Mouse (Mus musculus): ENCODE data around the gene Pitx2.

Pitx2 gene

DNA sequence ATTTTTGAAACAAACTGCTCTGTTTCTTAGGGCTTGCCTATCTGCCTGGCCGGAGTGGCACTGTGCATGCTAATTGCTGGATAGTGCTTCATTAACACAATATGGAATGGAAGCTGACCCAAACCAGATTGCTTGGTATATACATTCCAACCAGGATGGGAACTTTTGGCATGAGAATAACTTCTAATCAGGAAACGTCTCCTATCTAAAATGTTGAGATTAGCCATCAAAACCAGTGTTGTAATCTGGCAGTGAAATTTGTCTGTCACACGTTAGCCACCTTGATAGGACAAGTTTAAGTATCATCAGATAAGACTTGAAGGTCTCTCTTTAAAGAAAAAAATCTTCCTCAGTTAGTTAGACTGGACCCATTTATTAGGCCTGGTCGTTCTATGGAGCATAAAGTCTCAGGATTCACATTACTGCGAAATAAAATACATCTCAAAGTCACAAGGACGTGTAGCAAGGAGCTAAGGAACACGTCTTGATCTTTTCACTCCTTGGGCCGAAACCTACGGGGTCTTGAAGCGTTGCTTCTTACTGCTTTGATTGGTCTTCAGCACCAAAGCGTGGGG, 2.1 kb downstream of the Pitx2 start:
- DNase-seq (ENCODE audit: low read depth, low spot score) = no peak

DNA sequence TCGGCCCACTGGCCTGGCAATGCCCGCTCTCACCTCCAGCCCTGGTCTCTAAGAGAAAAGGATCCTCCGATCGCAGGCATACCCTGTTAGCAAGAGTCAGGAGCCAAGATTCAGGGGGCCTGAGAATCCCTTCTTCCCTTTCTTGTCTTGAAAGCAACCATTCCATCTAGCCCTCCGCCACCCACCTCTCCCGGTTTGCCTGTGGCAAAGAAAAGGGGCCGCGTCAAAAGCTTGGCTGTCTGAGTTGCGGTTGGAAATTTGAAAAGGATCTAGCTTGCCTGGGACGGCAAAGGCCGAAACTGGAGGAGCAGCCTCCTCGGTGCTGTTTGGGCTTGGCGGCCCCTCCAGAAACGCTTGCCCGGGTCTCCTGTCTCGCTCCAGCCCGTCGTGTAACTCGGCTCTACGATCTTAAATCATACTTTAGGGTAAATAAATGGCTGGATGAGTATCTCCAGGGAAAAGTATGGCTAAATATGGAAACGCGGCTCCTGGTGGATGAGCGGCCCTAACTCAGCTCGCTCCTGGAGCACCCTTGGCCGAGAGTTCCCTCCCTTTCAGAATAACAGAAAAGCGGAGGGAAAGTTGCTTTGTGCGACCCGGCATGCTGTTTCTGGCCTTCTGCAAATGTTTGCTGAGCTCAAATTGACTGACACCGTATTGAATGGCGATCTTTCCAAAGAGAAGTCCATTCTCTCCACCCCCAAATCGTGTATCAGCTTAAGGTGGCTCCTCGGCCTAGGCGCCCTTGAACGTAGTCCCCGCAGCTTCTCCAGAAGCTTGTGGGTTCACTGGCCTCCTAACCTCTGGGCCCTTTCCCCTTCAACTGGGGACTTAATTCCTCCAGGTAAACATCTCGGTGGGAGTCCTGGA, 3.4 kb downstream of the Pitx2 start:
- no peak for DNase-seq (ENCODE audit: low read depth, low spot score)

DNA sequence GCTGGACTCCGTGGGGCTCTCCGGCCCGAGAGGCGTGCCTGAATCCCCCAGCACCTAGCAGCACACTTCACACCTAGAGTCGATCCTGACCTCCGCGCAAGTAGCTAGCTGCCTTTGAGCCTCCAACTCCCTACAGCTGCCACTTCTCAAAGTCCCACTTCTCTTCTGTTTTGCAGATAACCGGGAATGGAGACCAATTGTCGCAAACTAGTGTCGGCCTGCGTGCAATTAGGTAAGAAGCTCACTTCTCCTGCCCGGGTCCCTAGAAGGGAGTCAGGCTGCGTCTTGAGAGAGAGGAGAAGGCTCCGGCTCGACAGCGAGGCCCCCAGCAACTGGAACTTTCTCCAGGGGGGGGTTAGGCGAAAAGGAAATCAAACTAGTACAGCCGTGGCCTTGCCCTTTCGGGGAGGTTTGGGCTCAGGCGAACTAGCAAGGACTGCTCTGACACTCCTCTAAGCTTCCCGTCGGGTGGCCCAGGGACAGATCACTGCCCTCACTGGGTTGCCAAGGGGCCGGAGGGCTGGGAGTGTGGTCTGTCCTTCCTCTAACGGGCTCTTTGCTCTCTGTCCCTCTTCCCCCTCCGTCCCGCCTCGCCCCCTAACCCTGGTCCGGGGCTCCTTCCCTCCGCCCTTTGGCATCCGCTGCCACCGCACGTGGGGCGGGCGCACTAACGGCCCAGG, 4.2 kb downstream of the Pitx2 start:
- DNase-seq (ENCODE audit: low read depth, low spot score) = no peak

DNA sequence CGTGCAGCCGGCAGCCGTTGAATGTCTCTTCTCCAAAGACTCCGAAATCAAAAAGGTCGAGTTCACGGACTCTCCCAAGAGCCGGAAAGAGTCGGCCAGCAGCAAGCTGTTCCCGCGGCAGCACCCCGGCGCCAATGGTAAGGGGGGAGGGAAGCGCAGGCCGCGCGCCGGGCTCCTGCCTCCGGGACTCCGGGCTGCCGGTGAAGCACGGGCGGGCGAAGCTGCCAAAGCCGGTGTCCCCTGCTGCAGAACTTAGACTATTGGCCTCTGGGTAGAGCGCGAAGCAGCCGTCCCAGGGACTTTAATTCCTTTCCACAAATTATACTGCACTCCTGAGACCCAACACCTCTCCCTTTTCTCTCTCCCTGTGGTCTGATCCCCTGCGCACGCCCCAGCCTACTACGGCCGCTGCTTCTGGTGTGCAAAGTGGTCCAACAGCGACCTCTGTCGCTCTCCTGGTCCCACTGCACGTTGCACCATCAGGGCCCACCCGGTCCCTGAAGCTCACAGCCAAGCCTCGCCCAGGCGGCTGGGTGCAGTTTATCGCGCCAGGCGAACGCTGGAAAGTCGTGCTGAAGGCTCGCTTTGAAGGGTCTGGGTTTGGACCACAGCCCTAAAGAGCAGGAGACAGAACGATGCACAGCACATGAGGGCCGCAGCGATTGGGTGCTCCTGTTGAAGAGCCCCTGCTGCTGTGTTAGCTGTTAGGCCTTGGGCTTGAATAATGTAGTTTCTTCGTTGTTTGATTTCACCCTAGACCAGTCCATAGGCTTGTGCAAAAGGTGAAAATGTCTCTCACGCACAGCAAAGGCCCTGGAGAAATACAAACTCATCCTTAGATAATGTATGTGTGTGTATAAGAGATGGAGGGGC, 5.0 kb downstream of the Pitx2 start:
- no peak for DNase-seq (ENCODE audit: low read depth, low spot score)

DNA sequence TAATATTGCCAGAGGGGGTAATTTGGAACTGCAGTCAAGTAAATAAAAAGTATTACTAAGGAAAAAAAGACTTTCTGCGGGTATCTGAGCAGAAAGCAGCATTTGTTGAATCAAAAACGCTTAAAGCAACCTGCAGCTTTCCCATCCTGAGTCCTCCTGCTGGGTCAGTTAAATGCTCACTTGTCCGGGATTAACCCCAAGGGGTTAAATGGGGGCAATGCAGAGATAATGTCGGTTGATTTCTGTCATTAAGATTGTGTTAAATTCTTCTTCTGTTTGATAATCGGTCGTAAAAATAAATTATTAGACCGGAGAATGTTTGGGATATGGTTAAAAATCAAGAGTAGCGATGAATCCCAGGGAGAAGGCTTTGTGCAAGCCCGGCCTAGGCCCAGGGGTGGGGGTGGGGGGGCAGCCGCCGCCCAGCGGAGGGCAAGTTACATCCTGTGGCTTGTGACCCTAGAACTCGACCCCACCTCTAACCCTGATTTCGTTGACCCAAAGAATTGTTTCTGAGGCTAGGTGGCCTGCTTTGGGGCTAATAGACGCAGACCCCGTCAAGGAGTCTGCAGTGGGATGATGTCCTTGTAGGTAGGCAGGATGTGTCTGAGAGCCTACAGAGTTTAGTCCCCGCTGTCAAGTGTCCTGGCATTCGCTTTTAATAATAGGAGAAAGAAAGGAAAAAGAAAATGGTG, 6.0 kb downstream of the Pitx2 start:
- no peak for DNase-seq (ENCODE audit: low read depth, low spot score)

DNA sequence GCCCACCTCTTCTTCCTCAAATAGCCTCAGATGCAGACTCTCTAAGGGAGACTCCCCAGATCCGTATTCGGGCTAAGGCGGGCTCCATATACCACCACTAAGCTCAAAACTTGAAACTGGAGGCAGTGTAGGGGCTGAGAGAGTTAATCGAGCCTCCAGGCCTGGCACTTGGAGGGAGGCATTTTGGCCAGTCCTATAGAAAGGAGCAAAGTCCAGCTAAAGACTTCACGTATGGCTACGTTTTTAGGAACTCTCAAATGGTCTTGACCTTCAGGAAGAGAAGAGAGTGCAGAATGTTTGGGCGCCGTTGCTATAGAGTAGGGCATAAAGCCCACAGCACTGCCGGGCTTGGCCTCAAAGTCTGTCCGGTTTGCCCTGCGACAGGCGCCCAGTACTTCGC, 7.1 kb downstream of the Pitx2 start:
- no peak for DNase-seq (ENCODE audit: low read depth, low spot score)

DNA sequence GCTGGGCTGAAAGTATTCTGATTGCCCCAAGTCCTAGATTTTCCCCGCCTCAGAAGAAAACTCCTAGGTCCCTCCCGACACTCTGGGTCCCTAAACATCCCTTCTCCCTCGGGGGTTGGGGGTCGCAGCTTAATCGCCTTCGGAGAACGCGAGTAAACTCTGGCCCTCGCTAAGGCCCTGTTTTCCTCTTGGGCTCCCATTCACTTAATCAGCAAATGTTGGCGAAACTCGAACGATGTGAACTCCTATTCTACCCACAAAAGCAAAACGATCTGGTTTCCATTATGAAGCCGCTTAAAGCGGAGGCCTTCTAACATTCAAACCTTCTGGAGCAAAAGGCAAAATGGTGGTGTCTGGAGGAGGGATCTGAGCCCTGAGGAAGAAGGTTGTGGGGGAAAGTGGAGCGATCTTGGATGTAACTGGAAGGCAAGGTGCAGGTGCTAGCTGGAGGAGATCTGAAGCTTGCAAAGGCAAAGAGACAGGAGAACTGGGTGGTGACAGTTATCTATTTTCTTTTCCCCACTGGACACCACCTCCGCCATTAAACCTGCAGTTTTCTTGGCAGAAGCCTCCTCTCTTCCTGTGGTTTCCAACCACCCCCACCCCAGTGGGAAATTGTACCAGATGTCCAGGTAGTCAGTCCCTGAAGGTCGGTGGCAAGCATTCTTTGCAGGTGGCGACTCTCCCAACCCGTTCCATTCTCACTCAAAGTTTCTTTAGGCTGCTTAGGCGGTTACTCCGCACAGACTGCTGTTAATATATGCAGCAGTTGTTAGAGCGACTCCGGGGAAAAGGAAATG, 7.8 kb downstream of the Pitx2 start:
- DNase-seq (ENCODE audit: low read depth, low spot score) = no peak

DNA sequence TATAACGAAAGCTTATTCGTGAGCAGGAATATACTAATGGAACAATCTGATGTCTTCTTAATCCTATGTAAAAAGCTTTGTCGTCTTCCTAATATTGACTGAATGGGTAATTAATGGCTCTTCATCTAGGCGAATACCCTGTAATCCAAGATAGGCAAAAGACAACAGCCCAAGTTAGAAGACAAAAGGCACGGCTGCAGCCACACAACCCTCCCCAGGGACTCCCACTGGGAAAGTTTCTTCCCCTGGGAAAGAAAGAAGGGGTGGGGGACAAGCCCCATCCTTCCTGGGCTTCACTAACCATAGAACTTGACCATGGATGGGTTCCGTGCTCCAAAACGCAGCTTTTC, 8.3 kb downstream of the Pitx2 start:
- DNase-seq (ENCODE audit: low read depth, low spot score) = no peak

DNA sequence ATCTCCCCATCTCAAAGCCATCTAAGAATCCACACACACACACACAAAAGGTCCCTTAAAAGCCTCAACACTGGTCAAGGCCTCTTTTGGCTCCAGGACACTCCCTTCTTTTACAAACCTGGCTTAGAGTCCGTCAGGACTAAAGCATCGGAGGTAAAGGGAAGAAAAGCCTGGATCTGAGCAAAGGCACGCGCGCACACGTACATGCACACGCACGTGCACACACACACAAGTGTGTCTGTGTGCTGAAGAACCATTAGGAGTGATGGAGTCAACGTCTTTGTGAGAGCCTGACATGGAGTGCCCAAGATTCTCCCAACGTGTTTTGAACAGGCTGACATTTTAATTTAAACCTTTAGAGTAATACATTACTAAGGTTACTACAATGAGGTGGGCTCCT, 8.7 kb downstream of the Pitx2 start:
- DNase-seq (ENCODE audit: low read depth, low spot score) = no peak

DNA sequence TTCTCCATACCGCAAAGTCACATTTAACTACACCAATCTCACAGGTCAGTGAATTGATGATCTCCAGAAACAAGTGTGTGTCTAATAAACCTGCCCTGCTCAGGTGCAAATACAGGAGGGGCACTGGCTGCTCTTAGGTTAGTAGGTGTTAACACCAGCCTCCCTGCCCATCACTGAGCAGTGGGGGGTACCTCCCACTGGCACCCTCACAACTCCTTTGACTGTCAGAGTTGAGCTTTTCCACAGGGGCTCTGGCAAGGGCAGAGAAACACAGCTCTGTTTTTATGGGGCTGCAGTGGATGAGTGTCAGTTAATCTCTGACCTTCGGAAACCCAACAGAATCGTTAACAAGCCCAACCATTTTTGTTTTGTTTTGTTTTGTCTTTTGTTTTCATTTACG, 9.6 kb downstream of the Pitx2 start:
- no peak for DNase-seq (ENCODE audit: low read depth, low spot score)

DNA sequence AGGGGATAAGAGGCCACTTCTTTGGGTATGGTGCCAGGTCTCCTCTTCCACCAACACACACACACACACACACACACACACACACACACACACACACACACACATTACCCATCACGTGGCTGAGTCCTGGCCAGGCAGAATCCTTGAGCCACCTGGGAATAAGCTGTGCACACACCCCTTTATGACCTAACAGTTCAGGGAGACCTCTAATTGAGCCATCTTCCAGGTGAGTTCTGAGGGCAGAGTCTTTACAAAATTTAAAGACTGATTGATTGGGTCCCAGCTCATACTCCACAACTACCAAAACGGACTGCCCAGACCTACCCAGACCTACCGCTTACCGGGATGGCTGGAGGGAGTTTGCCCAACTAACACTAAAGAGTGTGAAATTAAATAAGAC, 10.1 kb downstream of the Pitx2 start:
- DNase-seq (ENCODE audit: low read depth, low spot score) = no peak

DNA sequence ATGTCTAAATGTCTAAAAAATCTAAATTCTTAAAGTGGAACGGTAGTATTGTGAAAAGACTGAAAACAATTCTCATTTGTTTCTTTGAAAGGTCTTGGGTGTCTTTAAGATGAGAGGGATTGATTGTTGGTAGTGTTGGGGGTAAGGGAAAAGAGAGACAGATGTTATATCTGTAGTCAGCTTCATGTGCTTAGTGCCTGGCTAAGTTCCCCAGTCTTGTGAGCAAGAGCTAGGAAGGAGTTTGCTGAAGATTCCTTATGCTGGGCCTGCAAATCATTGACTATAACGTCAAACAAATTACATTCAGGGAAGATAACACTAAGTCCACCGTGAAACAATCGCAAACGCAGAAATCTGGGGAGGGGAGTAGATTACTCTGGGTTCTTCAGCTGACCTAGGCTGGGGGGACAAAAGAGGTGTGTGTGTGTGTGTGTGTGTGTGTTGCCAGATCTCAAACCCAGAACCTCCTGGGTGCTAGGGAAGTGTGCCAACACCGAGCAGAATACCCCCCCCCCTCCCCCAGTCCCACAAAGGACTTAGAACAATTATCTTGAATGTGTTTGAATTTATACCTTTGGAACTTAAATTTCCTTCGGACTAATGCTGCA, 12.5 kb downstream of the Pitx2 start:
- DNase-seq (ENCODE audit: low read depth, low spot score) = no peak

DNA sequence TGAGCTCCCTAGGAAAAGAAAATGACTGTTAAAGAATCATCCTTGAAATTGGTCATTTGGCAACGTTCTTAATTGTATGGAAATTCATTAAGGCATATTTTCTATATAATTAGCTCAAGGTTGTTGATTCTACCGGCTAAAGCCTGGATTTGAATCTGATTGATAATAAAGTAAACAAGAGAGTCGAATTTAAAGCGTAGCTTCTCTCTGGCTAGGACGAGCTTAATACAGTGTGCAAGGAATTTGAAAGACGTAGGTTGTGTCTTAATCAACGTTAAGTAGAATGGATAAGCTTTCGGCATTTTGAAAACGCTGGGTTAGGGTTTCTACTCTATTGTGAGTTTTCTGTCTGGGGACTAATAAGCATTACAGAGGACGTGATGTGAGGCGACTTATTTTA, 13.1 kb downstream of the Pitx2 start:
- DNase-seq (ENCODE audit: low read depth, low spot score) = no peak

DNA sequence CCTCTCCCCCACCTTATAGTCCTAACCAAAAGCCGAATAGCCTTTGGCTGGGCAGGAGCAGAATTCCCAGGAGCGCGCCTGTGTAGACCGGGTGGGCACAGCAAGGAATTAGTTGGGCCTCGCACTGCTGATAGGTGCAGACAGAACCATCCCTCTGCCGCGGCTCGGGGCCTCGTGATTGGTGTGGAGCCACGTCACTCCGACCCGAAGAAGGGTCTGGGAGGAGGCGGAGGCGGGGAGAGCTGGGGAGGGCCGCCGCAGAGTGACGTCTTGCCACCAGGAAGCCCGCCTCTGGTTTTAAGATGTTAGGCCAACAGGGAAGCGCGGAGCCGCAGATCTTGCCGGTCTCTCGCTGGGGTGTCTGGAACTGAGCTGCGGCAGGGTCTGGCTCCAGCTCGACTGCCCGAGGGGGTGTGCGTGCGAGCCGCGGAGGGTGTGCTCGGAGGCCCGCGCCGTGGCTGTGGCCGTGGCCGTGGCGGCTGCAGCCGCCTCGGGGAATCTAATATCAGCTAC, 14.0 kb downstream of the Pitx2 start:
- no peak for DNase-seq (ENCODE audit: low read depth, low spot score)

DNA sequence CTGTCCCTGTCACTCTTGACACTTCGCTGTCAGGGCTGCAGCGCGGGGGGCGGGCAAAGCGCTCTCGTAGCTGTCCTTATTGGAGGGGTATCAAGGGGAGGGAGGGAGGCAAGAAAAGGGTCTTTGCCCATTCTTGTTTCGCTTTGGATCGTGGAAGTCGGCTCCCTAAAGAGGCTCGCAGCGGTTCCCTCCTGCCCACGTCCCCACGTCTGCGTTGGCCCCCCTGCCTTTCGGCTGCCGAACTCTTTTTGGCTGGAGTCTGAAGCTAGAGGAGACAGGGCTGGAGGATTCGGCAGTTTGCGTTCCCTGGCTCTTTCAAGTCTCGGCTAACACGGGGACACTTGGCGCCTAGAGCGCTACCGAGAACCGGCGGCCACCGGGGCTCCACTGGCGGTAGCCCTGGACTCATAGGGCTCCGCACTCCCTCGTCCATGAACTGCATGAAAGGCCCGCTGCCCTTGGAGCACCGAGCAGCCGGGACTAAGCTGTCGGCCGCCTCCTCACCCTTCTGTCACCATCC, 14.5 kb downstream of the Pitx2 start:
- no peak for DNase-seq (ENCODE audit: low read depth, low spot score)

DNA sequence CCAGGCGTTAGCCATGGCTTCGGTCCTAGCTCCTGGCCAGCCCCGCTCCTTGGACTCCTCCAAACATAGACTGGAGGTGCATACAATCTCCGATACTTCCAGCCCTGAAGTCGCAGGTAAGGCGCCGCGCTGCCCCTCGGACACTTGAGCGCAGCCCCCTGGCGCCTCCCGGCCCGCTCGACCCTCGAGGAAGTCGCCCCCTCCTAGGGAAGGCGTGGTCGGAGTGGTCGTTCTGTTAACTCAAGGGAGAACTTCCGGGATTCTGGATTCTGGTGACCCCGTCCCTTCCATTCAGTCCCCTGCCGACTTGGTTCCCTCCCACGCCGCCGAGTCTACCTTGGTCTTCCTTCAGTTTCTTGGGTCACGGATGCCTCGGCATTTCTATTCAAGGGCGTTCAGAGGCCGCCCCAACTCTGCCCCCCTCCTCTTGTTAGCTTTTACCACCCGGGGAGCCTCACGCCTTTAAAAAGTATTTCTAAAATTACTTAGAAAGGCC, 15.0 kb downstream of the Pitx2 start:
- no peak for DNase-seq (ENCODE audit: low read depth, low spot score)

DNA sequence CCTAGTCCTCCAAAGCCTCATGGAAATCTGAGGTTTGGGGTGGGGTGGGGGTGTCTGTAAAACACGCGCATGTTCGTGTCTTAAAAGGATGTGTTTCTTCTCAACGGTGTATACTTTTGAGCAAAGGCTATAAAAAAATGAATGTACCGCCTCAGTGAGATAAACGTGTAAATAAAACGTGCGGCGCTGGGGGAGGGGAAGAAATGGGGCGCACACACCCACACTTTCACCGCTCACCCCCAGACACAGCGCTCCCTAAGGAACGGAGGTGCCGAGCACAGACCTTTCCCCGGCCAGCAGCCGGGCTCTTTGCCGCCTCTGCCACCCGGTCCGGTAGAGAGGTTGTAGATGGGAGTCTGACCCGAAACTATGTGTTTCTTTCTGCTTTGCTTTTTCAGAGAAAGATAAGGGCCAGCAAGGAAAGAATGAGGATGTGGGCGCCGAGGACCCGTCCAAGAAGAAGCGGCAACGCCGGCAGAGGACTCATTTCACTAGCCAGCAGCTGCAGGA, 15.6 kb downstream of the Pitx2 start:
- no peak for DNase-seq (ENCODE audit: low read depth, low spot score)

DNA sequence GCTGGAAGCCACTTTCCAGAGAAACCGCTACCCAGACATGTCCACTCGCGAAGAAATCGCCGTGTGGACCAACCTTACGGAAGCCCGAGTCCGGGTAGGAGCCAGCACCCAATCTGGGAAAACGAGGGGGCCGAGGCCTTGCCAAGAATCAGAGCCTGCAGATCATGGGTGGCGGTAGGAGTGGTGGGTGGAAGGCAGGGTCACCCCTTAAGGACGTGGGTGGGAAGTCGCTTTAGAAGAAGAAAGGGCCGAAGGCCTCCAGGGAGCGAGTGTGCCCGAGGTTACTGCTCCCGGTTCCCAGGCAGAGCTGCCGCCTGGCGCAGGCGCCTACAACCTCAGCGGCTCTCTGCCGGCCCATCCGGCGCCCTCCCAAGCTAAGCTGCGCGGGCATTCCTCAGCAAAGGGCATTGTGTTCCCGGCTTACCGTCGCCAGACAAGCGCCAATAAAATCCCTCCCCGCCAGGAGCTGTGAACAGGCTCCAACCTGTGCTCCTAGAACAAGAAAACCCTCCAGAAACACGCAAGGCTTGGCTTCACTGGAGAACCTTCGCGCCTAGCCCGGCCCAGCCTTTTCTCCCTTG, 16.2 kb downstream of the Pitx2 start:
- DNase-seq (ENCODE audit: low read depth, low spot score) = no peak

DNA sequence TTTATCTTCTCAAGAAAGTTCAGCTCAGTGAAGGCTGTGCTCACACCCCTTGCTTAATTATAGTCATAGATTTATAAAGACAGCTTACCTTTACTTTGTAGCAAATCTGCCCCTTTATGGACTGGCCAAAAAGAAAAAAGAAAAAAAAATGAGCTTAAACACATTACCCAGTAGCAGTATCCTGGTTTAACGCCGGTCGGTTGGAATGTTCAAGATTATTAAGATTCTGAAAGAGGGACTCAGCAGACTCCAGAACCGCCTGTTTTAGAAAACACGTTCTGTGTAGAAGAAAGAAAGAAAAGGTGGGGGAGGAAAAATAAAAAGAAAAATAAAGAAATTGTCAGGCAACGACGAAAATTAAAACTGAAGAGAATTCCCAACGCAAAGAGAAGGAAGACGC, 16.8 kb downstream of the Pitx2 start:
- DNase-seq (ENCODE audit: low read depth, low spot score) = no peak
